Mouse (Mus musculus) kidney, postnatal 0 days (tissue): ENCODE measurements around the gene Mpnd. TPM values are rescaled to one million over a fixed set of nuclear protein-coding genes. Genes with fewer than 3 reads are reported as not detected.

ENCODE experiments used
- ATAC-seq: fragments of 200-750 bp; cut with Nextera tagmentation; replicated peaks from 2 replicates; pipeline ENCODE4 v1.8.0; 2017; ENCODE audit warnings: low read depth, moderate number of reproducible peaks, moderate TSS enrichment, moderate library complexity; ENCODE audit not compliant: low FRiP score
- DNase-seq: peaks from one replicate; pipeline ENCODE4 v3.0.0-alpha.2; 2016; ENCODE audit warnings: low spot score
- H3K27ac ChIP-seq: fragments of 300-500 bp; sonication (generic); 2 replicates; pipeline ENCODE4 v1.5.1; 2014; ENCODE audit warnings: mild to moderate bottlenecking
- H3K27me3 ChIP-seq: fragments of 300-500 bp; sonication (generic); 2 replicates; pipeline ENCODE4 v1.6.1; 2014; ENCODE audit warnings: low read length, mixed read lengths; ENCODE audit not compliant: insufficient read depth
- H3K36me3 ChIP-seq: fragments of 300-500 bp; sonication (generic); 2 replicates; pipeline ENCODE4 v1.6.1; 2014; ENCODE audit warnings: low read length, mixed read lengths; ENCODE audit not compliant: insufficient read depth
- H3K4me1 ChIP-seq: fragments of 300-500 bp; sonication (generic); replicated peaks from 2 replicates; pipeline ENCODE4 v1.6.1; 2014; ENCODE audit warnings: antibody characterized with exemption, low read length, mixed read lengths; ENCODE audit not compliant: insufficient read depth
- H3K4me2 ChIP-seq: fragments of 300-500 bp; sonication (generic); 2 replicates; pipeline ENCODE4 v1.6.1; 2014; ENCODE audit warnings: mild to moderate bottlenecking, low read length, moderate library complexity, mixed read lengths
- H3K4me3 ChIP-seq: fragments of 300-500 bp; sonication (generic); replicated peaks from 2 replicates; pipeline ENCODE4 v1.5.1; 2014; ENCODE audit warnings: low read depth, low read length
- H3K9ac ChIP-seq: fragments of 300-500 bp; sonication (generic); 2 replicates; pipeline ENCODE4 v1.6.1; 2014; ENCODE audit warnings: low read depth, low read length
- H3K9me3 ChIP-seq: fragments of 300-500 bp; sonication (generic); replicated peaks from 2 replicates; pipeline ENCODE4 v1.6.1; 2016; ENCODE audit warnings: low read length, inconsistent platforms, mixed read lengths
- CTCF ChIP-seq: IDR thresholded peaks from 2 replicates; pipeline ENCODE4 v1.5.1; 2016; ENCODE audit warnings: antibody characterized with exemption, low read depth, mild to moderate bottlenecking, moderate library complexity
- WGBS: fragments of 180-500 bp; shearing (Covaris S2); extraction: QIAGEN DNeasy Blood & Tissue Kit; methylation state at CpG from one replicate; pipeline ENCODE4 v1.1.7; 2014; 5-methylcytosine and 5-hydroxymethylcytosine counted together
- polyA plus RNA-seq: library from polyadenylated mRNA; unstranded; fragments of >200 nt; fragmentation: Nextera tagmentation; extraction: Ambion mirVana; gene quantifications from 2 replicates; pipeline ENCODE4 v1.2.1, GENCODE M21; 2015

The Mpnd gene
- polyA plus RNA-seq, 1 experiment from 2014 or later = 83.9 TPM

DNA sequence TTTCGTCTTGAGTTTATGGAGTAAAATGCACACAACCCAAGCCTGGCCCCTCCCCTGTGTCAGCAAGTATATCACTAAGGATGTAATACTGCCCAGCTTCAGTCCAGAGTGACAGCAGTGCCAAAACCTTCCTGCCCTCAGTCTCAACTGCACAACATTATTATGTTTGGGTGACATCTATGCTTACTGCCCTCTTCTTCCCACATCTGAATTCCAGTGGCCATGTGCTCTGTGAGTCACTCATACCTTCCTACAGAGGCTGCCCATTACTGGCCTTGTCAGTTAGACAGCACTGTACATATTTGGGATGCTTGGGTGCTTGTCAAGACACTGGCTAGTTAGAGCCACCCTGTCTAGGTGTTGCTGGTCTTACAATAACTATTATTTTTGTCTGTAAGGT is 20.8 kb downstream of the Mpnd start:
- TF ChIP-seq CTCF = no peak

DNA sequence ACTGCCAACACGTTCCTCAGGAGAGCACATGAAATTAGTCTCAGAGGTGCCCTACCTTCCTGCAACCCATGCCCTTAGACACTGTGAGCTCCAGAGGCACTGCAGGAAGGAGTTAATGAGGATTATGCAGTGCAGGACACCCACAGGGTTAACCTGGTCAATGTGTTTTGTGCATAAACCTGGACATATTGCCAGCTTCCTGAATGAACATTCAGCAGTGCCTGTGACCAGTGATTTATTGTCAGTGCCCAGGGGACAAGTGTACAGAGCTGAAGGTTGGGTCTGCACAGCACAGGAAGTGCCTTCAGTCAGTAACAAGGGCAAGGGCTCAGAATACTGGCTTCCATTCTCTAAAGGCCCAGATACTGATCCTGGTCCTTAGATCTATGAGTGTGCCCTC is 21.4 kb downstream of the Mpnd start:
- Histone ChIP-seq H3K9me3 (no peaks in the 10 kb centered on the region), H3K27me3 (no peaks in the 10 kb centered on the region), H3K4me1 (peaks cover 5% of the 10 kb centered on the region; the same call in 1 of the 2 replicates), H3K9ac (no peak overlapping the region), H3K4me3 (no peak overlapping the region), H3K27ac (no peak overlapping the region), H3K4me2 (no peak overlapping the region), H3K36me3 (0 out of 2 replicates have a peak, but pooled peaks cover 3% of the 10 kb centered on the region)
- WGBS = 54% methylated on average over 1 of the region's 1 CpGs
- no peak for DNase-seq
- no peak for ATAC-seq
- no peak for TF ChIP-seq CTCF

More for the DNA sequence above, 20.8 kb downstream of the Mpnd start:
- WGBS = 69% methylated on average over 1 of the region's 1 CpGs
- Histone ChIP-seq H3K4me3 (no peak overlapping the region), H3K9me3 (no peaks in the 10 kb centered on the region), H3K36me3 (0 out of 2 replicates have a peak, but pooled peaks cover 3% of the 10 kb centered on the region), H3K9ac (no peak overlapping the region), H3K4me1 (peaks cover 5% of the 10 kb centered on the region; the same call in 1 of the 2 replicates), H3K4me2 (no peak overlapping the region), H3K27ac (no peak overlapping the region), H3K27me3 (no peaks in the 10 kb centered on the region)
- ATAC-seq = no peak
- DNase-seq = no peak

DNA sequence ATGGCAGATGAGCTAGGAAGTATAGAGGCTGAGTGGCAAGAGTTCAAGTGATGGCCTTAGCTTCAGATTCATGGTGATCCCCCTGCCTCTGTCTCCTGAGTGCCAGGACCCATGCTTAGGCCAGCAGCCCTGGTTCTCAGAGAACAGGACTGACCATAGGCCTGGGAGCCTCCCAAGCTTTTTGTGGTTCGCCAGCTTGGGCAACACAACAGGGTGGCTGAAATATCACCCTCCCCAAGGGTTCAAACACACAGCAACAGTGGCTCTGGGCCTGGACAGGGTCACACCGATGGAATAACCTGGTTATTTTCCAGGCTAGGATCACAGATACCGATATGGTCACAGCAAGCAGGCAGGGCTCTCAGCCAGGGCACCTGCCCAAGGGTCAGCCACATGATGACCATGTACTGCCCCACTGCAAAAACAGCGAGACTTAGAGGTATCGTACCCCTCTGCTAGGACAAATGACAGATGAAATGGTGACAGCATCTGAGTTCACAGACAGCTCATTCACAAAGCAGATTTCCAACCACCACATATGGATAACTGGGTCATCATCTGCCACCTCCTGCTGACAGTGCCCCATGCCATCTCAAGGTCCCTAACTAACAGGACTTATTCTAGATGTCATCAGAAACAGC is 22.4 kb downstream of the Mpnd start:
- DNase-seq (no peak), ATAC-seq (no peak)
- peaks cover 7% of the 10 kb centered on the region for H3K4me1 ChIP-seq
- H3K27me3 ChIP-seq = no peaks in the 10 kb centered on the region
- H3K9ac ChIP-seq = 0 out of 2 replicates have a peak overlapping the region, but pooled peaks have one; percentile 27
- H3K27ac ChIP-seq = no peak overlapping the region
- no peak for TF ChIP-seq CTCF
- no peaks in the 10 kb centered on the region for H3K9me3 ChIP-seq
- WGBS = 84% methylated on average over 5 of the region's 5 CpGs
- H3K36me3 ChIP-seq = 0 out of 2 replicates have a peak, but pooled peaks cover 6% of the 10 kb centered on the region
- H3K4me2 ChIP-seq = no peak overlapping the region
- H3K4me3 ChIP-seq = no peak overlapping the region

DNA sequence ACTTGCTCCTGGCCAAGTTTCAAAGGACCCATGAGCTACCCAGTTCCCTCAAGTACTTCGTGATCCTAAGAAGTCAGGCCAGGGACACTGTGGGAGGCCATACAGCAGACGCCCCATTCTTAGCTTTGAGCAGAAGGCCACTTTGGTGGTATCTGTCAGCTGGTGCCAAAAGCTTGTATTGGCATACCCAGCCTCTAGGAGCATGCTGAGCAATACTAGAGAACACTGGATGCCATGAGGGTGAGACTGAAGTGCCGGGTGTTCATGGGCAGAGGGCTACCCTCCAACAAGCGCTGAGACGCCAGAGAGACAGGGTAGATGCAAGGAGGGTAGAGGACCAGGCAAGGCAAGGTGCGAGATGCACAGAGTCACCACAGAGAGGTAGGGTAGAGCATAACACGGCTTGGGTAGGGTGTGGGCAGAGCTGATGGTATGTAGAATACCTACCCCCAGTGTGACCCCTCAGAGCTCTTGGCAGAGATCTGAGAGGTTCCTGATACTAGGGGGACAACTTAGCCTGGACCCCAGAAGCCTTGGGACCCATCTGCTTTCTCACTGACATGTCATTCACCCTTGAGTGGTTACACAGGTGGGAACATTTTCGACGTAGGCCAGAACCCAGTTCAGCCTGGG is 24.8 kb downstream of the Mpnd start:
- WGBS = 79% methylated on average over 9 of the region's 9 CpGs
- H3K36me3 ChIP-seq = peaks cover 12% of the 10 kb centered on the region; the same call in 1 of the 2 replicates
- 0 out of 2 replicates have a peak overlapping the region, but pooled peaks have one; percentile 2 for H3K9ac ChIP-seq
- no peak for DNase-seq
- H3K27me3 ChIP-seq = no peaks in the 10 kb centered on the region
- H3K4me3 ChIP-seq = no peak overlapping the region
- H3K27ac ChIP-seq = peak overlapping the region; percentile 64; the same call in 1 of the 2 replicates
- no peak for ATAC-seq
- peaks cover 24% of the 10 kb centered on the region for H3K4me1 ChIP-seq
- TF ChIP-seq CTCF = no peak
- H3K9me3 ChIP-seq = no peaks in the 10 kb centered on the region
- H3K4me2 ChIP-seq = no peak overlapping the region; the same call in 1 of the 2 replicates

DNA sequence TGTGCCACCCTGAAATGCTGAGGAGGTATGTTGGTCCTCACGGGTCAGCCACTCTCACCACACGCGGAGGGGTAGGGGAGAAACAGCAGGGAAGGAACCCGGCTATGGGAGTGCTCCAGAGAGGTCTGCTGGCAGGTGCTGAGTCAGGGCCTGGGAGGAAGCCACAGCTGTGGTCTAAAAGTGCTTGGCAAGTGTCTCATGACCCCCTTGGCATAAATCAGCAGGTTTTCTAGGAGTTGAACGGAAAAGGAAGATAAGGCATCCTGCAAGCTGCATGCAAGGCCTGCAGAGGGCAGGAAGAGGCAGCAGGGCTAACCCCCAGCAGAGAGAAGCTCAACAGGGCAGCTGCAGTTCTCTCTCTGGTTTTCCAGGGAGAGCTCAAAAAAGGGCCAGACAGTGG is 25.4 kb downstream of the Mpnd start:
- DNase-seq (peak; percentile 75), ATAC-seq (peak; percentile 66)
- peaks cover 12% of the 10 kb centered on the region; the same call in 1 of the 2 replicates for H3K36me3 ChIP-seq
- no peaks in the 10 kb centered on the region for H3K27me3 ChIP-seq
- TF ChIP-seq CTCF = peak; percentile 45; the same call in 1 of the 2 replicates
- no peaks in the 10 kb centered on the region for H3K9me3 ChIP-seq
- H3K9ac ChIP-seq = 0 out of 2 replicates have a peak overlapping the region, but pooled peaks have one; percentile 2
- no peak overlapping the region for H3K4me3 ChIP-seq
- peak overlapping the region; percentile 64 for H3K27ac ChIP-seq
- H3K4me2 ChIP-seq = peak overlapping the region; percentile 10; the same call in 1 of the 2 replicates
- H3K4me1 ChIP-seq = peaks cover 24% of the 10 kb centered on the region
- 26% methylated on average over 5 of the region's 5 CpGs for WGBS

DNA sequence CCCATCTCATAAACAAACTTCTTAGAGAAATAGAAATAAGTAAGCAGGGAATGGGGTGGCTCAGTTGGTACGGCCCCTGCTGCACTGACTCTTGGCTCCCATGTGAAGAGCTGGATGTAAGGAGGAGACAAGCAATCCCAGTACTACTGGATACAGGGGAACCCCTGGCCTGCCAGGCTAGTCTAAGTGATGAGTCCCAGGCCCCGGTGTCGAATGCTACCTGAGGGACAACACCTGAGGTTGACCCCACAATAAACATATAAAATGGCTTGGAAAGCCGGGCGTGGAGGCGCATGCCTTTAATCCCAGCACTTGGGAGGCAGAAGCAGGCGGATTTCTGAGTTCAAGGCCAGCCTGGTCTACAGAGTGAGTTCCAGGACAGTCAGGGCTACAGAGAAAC is 25.9 kb downstream of the Mpnd start:
- Histone ChIP-seq H3K4me3 (no peak overlapping the region), H3K9ac (0 out of 2 replicates have a peak overlapping the region, but pooled peaks have one; percentile 2), H3K4me2 (0 out of 2 replicates have a peak overlapping the region, but pooled peaks have one; percentile 10), H3K4me1 (peaks cover 24% of the 10 kb centered on the region), H3K27me3 (no peaks in the 10 kb centered on the region), H3K27ac (peak overlapping the region; percentile 64), H3K36me3 (peaks cover 12% of the 10 kb centered on the region; the same call in 1 of the 2 replicates), H3K9me3 (no peaks in the 10 kb centered on the region)
- DNase-seq (no peak), ATAC-seq (no peak)
- WGBS = 88% methylated on average over 7 of the region's 7 CpGs
- no peak for TF ChIP-seq CTCF
